Mouse (Mus musculus) neural tube, embryonic 13.5 days (tissue): Measurements from ENCODE around the gene Malsu1. TPM values are rescaled to one million over a fixed set of nuclear protein-coding genes. Genes with fewer than 3 reads are reported as not detected.

ENCODE experiments used
- ATAC-seq: fragments of 200-750 bp; cut with Nextera tagmentation; 2 replicates; pipeline ENCODE4 v1.8.0; 2017; ENCODE audit warnings: low read depth, mild to moderate bottlenecking, moderate TSS enrichment, moderate library complexity
- H3K27ac ChIP-seq: fragments of 300-500 bp; sonication (generic); replicated peaks from 2 replicates; pipeline ENCODE4 v1.5.1; 2015; ENCODE audit warnings: moderate library complexity, mild to moderate bottlenecking, inconsistent platforms
- H3K27me3 ChIP-seq: fragments of 300-500 bp; sonication (generic); 2 replicates; pipeline ENCODE4 v1.6.1; 2015; ENCODE audit warnings: mild to moderate bottlenecking, inconsistent platforms
- H3K36me3 ChIP-seq: fragments of 300-500 bp; sonication (generic); 2 replicates; pipeline ENCODE4 v1.6.1; 2015; ENCODE audit warnings: mild to moderate bottlenecking, inconsistent platforms
- H3K4me1 ChIP-seq: fragments of 300-500 bp; sonication (generic); replicated peaks from 2 replicates; pipeline ENCODE4 v1.6.1; 2015; ENCODE audit warnings: inconsistent platforms
- H3K4me2 ChIP-seq: fragments of 300-500 bp; sonication (generic); 2 replicates; pipeline ENCODE4 v1.6.1; 2015; ENCODE audit warnings: inconsistent platforms, mild to moderate bottlenecking, moderate library complexity
- H3K4me3 ChIP-seq: fragments of 300-500 bp; sonication (generic); 2 replicates; pipeline ENCODE4 v1.5.1; 2015; ENCODE audit warnings: mild to moderate bottlenecking, inconsistent platforms
- H3K9ac ChIP-seq: fragments of 300-500 bp; sonication (generic); 2 replicates; pipeline ENCODE4 v1.6.1; 2015; ENCODE audit warnings: moderate library complexity, mild to moderate bottlenecking, inconsistent platforms
- H3K9me3 ChIP-seq: fragments of 300-500 bp; sonication (generic); 2 replicates; pipeline ENCODE4 v1.6.1; 2016; ENCODE audit warnings: inconsistent platforms
- WGBS: fragments of 180-500 bp; shearing (Covaris S2); methylation state at CpG from one replicate; pipeline ENCODE4 v1.1.7; 2015; 5-methylcytosine and 5-hydroxymethylcytosine counted together
- polyA plus RNA-seq: library from polyadenylated mRNA; unstranded; fragments of >200 nt; fragmentation: Nextera tagmentation; extraction: Ambion mirVana; gene quantifications from 2 replicates; pipeline ENCODE4 v1.2.1, GENCODE M21; 2015

Malsu1 gene
- polyA plus RNA-seq = 70.2 and 73.9 TPM in 2 replicates

DNA sequence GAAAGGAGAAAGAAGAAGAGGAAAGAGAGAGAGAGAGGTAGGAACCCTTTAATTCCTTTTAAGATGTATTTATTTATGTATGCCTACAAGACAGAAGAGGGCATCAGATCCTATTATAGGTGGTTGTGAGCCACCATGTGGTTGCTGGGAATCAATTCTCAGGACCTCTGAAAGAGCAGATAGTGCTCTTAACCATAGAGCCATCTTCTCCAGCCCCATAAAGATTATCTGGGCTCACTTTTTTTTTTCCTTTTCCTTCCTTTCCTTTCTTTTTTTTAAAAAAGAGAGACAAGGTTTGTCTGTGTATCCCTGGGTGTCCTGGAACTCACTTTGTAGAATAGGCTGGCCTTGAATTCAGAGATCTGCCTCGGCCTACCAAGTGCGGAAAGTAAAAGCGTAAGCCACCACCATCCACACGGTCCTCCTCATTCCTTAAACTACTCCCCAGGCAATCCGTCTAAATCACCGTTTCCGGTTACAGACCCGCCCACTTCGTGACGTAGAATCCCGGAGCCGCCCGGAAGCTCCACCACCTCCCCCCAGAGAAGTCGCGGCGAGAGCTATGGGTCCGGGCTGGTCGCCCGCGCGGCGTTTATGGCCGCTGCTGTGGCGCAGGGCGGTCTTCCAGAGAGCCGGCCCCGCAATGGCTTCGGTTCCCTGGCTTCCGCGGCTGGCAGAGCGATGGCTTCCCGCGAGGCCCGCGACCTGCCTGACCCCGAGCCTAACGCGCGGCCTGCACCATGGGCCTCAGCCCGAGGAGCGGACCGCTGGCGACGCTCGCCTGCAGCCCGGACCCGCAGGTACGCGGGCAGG is at the start of gene Malsu1:
Gene Malsu1 (plus strand): TSS at position 492 of the 813 bp plus-strand sequence.
- H3K4me2 ChIP-seq = peak within 1 kb of the TSS; percentile 84
- H3K9me3 ChIP-seq = no peaks in the 10 kb centered on the region
- peak within 1 kb of the TSS; percentile 85 for H3K27ac ChIP-seq
- H3K36me3 ChIP-seq = no peaks in the 10 kb centered on the region
- H3K27me3 ChIP-seq = no peaks in the 10 kb centered on the region
- H3K9ac ChIP-seq = peak within 1 kb of the TSS; percentile 94
- WGBS = 0% methylated on average over 49 of the region's 49 CpGs
- peaks cover 26% of the 10 kb centered on the region for H3K4me1 ChIP-seq
- peak; percentile 98 for ATAC-seq
- H3K4me3 ChIP-seq = peak within 1 kb of the TSS; percentile 81

DNA sequence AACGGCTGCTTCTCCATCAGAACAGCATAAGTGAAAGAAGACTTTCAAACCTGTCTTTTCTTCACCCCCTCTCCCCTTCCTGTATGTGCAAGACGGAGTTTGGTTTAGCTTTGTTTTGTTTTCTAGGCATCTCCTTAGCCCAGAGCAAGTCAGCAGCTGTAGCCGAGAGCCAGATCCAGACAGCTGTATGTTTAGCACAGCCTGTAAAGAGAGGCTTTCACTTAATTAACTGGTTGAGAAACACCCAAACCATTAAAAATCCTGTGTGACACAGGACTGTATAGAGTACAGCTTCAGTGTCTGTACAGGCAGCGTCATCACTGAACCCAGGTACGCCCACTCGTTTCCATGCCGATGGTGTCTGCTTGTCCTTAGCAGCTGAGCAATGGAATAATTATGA is 48.3 kb upstream of the Malsu1 start:
- peaks cover 22% of the 10 kb centered on the region for H3K27me3 ChIP-seq
- WGBS = 86% methylated on average over 7 of the region's 7 CpGs

GRCm38 (mm10) chr6:49026496-49026895 is 47.1 kb upstream of the Malsu1 start:
- H3K36me3 ChIP-seq = no peaks in the 10 kb centered on the region
- no peak for ATAC-seq
- H3K27ac ChIP-seq = no peak overlapping the region
- WGBS = 92% methylated on average over 5 of the region's 5 CpGs
- no peaks in the 10 kb centered on the region for H3K9me3 ChIP-seq
- no peaks in the 10 kb centered on the region for H3K4me1 ChIP-seq
- H3K4me3 ChIP-seq = no peak overlapping the region
- no peak overlapping the region for H3K4me2 ChIP-seq
- peaks cover 22% of the 10 kb centered on the region for H3K27me3 ChIP-seq
- H3K9ac ChIP-seq = no peak overlapping the region

More for the DNA sequence above, 48.3 kb upstream of the Malsu1 start:
- Histone ChIP-seq H3K4me3 (no peak overlapping the region), H3K27ac (no peak overlapping the region), H3K9me3 (no peaks in the 10 kb centered on the region), H3K4me1 (peaks cover 5% of the 10 kb centered on the region), H3K9ac (no peak overlapping the region), H3K4me2 (no peak overlapping the region), H3K36me3 (no peaks in the 10 kb centered on the region)
- no peak for ATAC-seq

DNA sequence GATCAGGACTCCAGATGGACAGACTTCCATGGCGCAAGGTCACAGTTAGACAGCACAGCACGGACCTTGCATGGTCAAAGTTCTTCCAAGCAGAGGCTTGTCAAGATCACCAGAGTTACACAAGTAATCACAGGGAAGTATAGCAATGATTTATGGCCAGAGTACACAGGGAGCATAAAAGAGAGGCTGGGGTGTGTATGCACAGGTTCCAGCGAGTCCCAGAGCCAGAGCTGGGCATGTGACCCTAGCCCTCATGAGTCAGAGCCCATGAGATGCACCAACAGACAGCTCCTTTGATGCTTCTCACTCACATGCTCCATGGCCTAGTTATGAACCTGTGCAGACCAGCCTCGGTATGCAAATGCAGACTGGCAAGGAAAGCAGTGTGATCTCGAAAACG is 45.6 kb upstream of the Malsu1 start:
- Histone ChIP-seq H3K4me2 (no peak overlapping the region), H3K4me1 (no peaks in the 10 kb centered on the region), H3K27me3 (peaks cover 20% of the 10 kb centered on the region), H3K9ac (no peak overlapping the region), H3K27ac (no peak overlapping the region), H3K9me3 (no peaks in the 10 kb centered on the region), H3K36me3 (no peaks in the 10 kb centered on the region), H3K4me3 (no peak overlapping the region)
- WGBS = 90% methylated on average over 6 of the region's 6 CpGs
- no peak for ATAC-seq

- ATAC-seq = no peak
- H3K36me3 ChIP-seq = no peaks in the 10 kb centered on the region
- H3K4me1 ChIP-seq = no peaks in the 10 kb centered on the region
- H3K27ac ChIP-seq = no peak overlapping the region
- peaks cover 13% of the 10 kb centered on the region for H3K27me3 ChIP-seq
- no peak overlapping the region for H3K9ac ChIP-seq
- no peak overlapping the region for H3K4me2 ChIP-seq
- WGBS = 80% methylated on average over 3 of the region's 3 CpGs
- no peak overlapping the region for H3K4me3 ChIP-seq
- H3K9me3 ChIP-seq = no peaks in the 10 kb centered on the region
Observed at GRCm38 (mm10) chr6:49028708-49029107, 44.9 kb upstream of the Malsu1 start.

DNA sequence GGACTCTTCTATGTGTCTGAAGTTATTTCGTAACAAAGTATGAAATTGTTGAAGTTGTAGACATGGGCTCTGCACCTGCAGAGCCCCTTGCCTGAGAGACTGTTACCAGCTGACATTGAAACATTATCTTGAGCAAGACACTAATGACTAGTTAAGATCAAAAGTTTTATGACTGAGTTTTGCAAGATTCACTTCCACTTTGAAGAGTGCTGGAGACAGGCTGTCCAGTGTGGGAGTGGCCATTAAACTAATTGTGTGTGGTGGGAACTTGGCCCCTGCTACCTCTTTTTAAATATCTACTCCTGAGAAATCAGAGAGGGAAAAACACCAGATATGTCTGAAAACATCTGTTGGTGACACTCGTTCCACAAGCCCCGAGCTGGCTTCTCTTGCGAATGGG is 42.4 kb upstream of the Malsu1 start:
- Histone ChIP-seq H3K36me3 (no peaks in the 10 kb centered on the region), H3K4me1 (no peaks in the 10 kb centered on the region), H3K9me3 (no peaks in the 10 kb centered on the region), H3K4me2 (no peak overlapping the region), H3K9ac (no peak overlapping the region), H3K27ac (no peak overlapping the region), H3K4me3 (no peak overlapping the region), H3K27me3 (peaks cover 4% of the 10 kb centered on the region)
- WGBS = 87% methylated on average over 4 of the region's 4 CpGs
- ATAC-seq = no peak

- no peaks in the 10 kb centered on the region for H3K36me3 ChIP-seq
- H3K4me3 ChIP-seq = no peak overlapping the region
- 75% methylated on average over 4 of the region's 4 CpGs for WGBS
- no peak overlapping the region for H3K27ac ChIP-seq
- no peak overlapping the region for H3K9ac ChIP-seq
- peaks cover 12% of the 10 kb centered on the region for H3K27me3 ChIP-seq
- ATAC-seq = no peak
- H3K4me1 ChIP-seq = no peaks in the 10 kb centered on the region
- no peaks in the 10 kb centered on the region for H3K9me3 ChIP-seq
- no peak overlapping the region for H3K4me2 ChIP-seq
Observed at GRCm38 (mm10) chr6:49032783-49033182, 40.8 kb upstream of the Malsu1 start.

- H3K4me3 ChIP-seq = no peak within 1 kb of the TSS
- no peak for ATAC-seq
- H3K9me3 ChIP-seq = no peaks in the 10 kb centered on the region
- H3K4me1 ChIP-seq = 0 out of 2 replicates have a peak, but pooled peaks cover 4% of the 10 kb centered on the region
- peaks cover 13% of the 10 kb centered on the region for H3K27me3 ChIP-seq
- no peak within 1 kb of the TSS for H3K27ac ChIP-seq
- peak within 1 kb of the TSS; percentile 23; the same call in 1 of the 2 replicates for H3K4me2 ChIP-seq
- no peaks in the 10 kb centered on the region for H3K36me3 ChIP-seq
- WGBS = 49% methylated on average over 28 of the region's 28 CpGs
- no peak within 1 kb of the TSS for H3K9ac ChIP-seq
Observed at GRCm38 (mm10) chr6:49036275-49037267, 37.0 kb upstream of the Malsu1 start, which contains the start of gene Gpnmb. Gene Gpnmb (plus strand): TSS chr6:49036546.

GRCm38 (mm10) chr6:49037268-49037662 is 36.3 kb upstream of the Malsu1 start:
- ATAC-seq = no peak
- no peaks in the 10 kb centered on the region for H3K36me3 ChIP-seq
- peaks cover 13% of the 10 kb centered on the region for H3K27me3 ChIP-seq
- no peak overlapping the region for H3K27ac ChIP-seq
- H3K4me2 ChIP-seq = no peak overlapping the region
- no peak overlapping the region for H3K4me3 ChIP-seq
- 71% methylated on average over 12 of the region's 12 CpGs for WGBS
- no peak overlapping the region for H3K9ac ChIP-seq
- H3K9me3 ChIP-seq = no peaks in the 10 kb centered on the region
- 0 out of 2 replicates have a peak, but pooled peaks cover 4% of the 10 kb centered on the region for H3K4me1 ChIP-seq

DNA sequence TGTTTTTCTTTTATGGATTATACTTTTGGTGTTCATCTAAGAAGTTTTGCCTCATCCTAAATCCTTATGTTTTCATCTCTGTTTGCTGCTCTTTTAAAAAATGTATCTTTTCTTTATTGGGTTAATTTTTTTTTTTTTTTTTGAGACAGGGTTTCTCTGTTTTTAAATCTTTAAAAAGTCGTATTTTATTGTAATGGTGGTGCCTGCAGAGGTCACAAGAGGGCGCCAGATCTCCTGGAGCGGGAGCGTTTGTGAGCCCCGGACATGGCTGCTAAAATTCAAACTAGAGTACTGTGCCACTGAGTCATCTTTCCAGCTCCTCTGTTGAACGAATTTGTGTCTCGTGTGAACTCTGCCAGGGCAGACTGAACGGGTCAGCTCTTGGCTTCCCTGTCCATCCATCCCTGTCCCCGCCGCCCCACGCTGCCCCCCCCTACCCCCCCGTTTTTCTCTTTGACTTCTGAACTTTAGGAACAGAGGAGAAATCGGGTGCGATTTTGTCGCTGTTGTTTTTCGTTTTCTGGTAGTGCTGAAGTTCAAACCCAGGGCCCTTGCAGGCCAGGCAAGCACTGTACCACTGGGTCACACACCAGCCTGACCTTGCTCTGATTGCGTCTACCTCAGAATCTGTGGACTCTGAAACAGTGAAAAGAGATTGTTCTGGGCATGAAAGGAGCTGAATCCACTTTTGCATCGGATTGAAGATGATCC is 34.0 kb upstream of the Malsu1 start:
- Histone ChIP-seq H3K9me3 (no peaks in the 10 kb centered on the region), H3K9ac (peak overlapping the region; percentile 58; the same call in 1 of the 2 replicates), H3K4me1 (0 out of 2 replicates have a peak, but pooled peaks cover 4% of the 10 kb centered on the region), H3K4me2 (peak overlapping the region; percentile 47), H3K4me3 (peak overlapping the region; percentile 26; the same call in 1 of the 2 replicates), H3K27ac (no peak overlapping the region), H3K36me3 (no peaks in the 10 kb centered on the region), H3K27me3 (peaks cover 13% of the 10 kb centered on the region)
- peak; percentile 61; the same call in 1 of the 2 replicates for ATAC-seq
- 16% methylated on average over 18 of the region's 18 CpGs for WGBS

DNA sequence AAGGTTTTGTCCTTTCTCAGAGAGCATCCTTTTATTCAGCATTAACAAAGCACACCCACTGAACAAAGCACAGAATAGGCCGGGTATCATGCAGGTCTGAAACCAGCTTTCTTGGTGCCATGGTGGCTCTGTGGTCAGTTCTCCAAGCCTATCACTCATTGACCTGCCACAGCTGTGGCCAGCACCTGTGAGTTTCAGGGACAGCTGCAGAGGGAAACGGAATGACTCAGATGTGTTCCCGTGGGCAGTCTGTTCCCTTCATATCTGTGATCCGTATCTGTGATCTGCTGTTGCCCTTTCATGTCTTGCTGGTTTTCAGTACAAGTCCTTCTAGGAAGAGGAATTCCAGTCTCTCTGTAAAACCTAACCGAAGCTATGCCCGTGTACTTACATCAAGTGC is 27.1 kb upstream of the Malsu1 start:
- Histone ChIP-seq H3K27ac (no peak overlapping the region), H3K36me3 (no peaks in the 10 kb centered on the region), H3K27me3 (no peaks in the 10 kb centered on the region), H3K9me3 (no peaks in the 10 kb centered on the region), H3K9ac (no peak overlapping the region), H3K4me3 (no peak overlapping the region), H3K4me2 (no peak overlapping the region), H3K4me1 (no peaks in the 10 kb centered on the region)
- no peak for ATAC-seq
- WGBS = 69% methylated on average over 6 of the region's 6 CpGs
